Mouse (Mus musculus) lung, adult 2 months (tissue): ENCODE data around the gene Ooep. TPM values are rescaled to one million over a fixed set of nuclear protein-coding genes. Genes with fewer than 3 reads are reported as not detected.
"Not testable (repeated sequence)": the region's sequence is repeated elsewhere in the genome, so short reads cannot be mapped to it uniquely, and the experiment has no call there.

Source experiments
- DNase-seq: peaks from one replicate; pipeline ENCODE4 v3.0.0; 2022
- H3K4me1 ChIP-seq: fragments of 200-500 bp; 2 replicates; pipeline ENCODE4 v1.6.1; 2011; ENCODE audit warnings: low read length; ENCODE audit not compliant: control insufficient read depth, insufficient read depth
- H3K4me3 ChIP-seq: fragments of 200-500 bp; replicated peaks from 2 replicates; pipeline ENCODE3; 2011; ENCODE audit warnings: low read depth, mild to moderate bottlenecking, control low read depth, low read length; ENCODE audit errors: extremely low read depth
- CTCF ChIP-seq: fragments of 200-500 bp; IDR thresholded peaks from 2 replicates; pipeline ENCODE4 v1.5.1; 2011; ENCODE audit warnings: mild to moderate bottlenecking, low read length, control low read depth; ENCODE audit not compliant: insufficient read depth
- POLR2A ChIP-seq: fragments of 200-500 bp; IDR thresholded peaks from 2 replicates; pipeline ENCODE4 v1.6.1; 2011; ENCODE audit warnings: low read depth, mild to moderate bottlenecking, control low read depth, low read length, borderline replicate concordance; ENCODE audit errors: extremely low read depth
- WGBS: fragments of 180-500 bp; shearing (Covaris S2); methylation state at CpG from one replicate; pipeline ENCODE4 v1.1.7; 2018; 5-methylcytosine and 5-hydroxymethylcytosine counted together
- polyA plus RNA-seq: library from polyadenylated mRNA; depleted of rRNA; stranded (reverse); fragments of >200 nt; gene quantifications from 2 replicates; pipeline ENCODE4 v1.2.3, GENCODE M21; 2012

Ooep gene
- polyA plus RNA-seq, 1 experiment: 0.37 TPM

- no peak for DNase-seq
- H3K4me1 ChIP-seq: no peaks in the 10 kb centered on the region
- no peak for TF ChIP-seq CTCF
- no peak for TF ChIP-seq POLR2A
- H3K4me3 ChIP-seq: no peak overlapping the region
- 66% methylated on average over 3 of the region's 3 CpGs for WGBS
Measured at GRCm38 (mm10) chr9:78368671-78369293, 9.7 kb downstream of the Ooep start.

- WGBS: 89% methylated on average over 16 of the region's 16 CpGs
Measured at GRCm38 (mm10) chr9:78367959-78368358, 10.6 kb downstream of the Ooep start, which contains the start of gene Dppa5a. Dppa5a (minus strand) TSS chr9:78368177.

GRCm38 (mm10) chr9:78365850-78366544 lies 12.5 kb downstream of the Ooep start:
- no peak for DNase-seq
- H3K4me1 ChIP-seq: no peaks in the 10 kb centered on the region; the same call in 1 of the 2 replicates
- TF ChIP-seq CTCF (no peak), POLR2A (no peak)
- WGBS: 56% methylated on average over 13 of the region's 13 CpGs
- H3K4me3 ChIP-seq: no peak overlapping the region

More at GRCm38 (mm10) chr9:78367959-78368358, 10.6 kb downstream of the Ooep start, which contains the start of gene Dppa5a:
- H3K4me3 ChIP-seq, H3K4me1 ChIP-seq, DNase-seq: not testable (repeated sequence)

GRCm38 (mm10) chr9:78364701-78365100 lies 13.8 kb downstream of the Ooep start:
- no peak for DNase-seq
- 93% methylated on average over 6 of the region's 6 CpGs for WGBS
- no peak for TF ChIP-seq CTCF
- no peak for TF ChIP-seq POLR2A
- Histone ChIP-seq H3K4me1 (no peaks in the 10 kb centered on the region; the same call in 1 of the 2 replicates), H3K4me3 (no peak overlapping the region)

- Histone ChIP-seq H3K4me1 (no peaks in the 10 kb centered on the region; the same call in 1 of the 2 replicates), H3K4me3 (no peak overlapping the region)
- DNase-seq: no peak
- WGBS: 34% methylated on average over 6 of the region's 6 CpGs
- TF ChIP-seq CTCF (no peak), POLR2A (no peak)
Measured at GRCm38 (mm10) chr9:78363374-78363773, 15.2 kb downstream of the Ooep start.

- Histone ChIP-seq H3K4me1 (no peaks in the 10 kb centered on the region; the same call in 1 of the 2 replicates), H3K4me3 (no peak overlapping the region)
- WGBS: 51% methylated on average over 2 of the region's 2 CpGs
- DNase-seq: no peak
- no peak for TF ChIP-seq CTCF
- no peak for TF ChIP-seq POLR2A
Measured at GRCm38 (mm10) chr9:78360484-78360872, 18.0 kb downstream of the Ooep start.

- TF ChIP-seq CTCF: no peak
- no peak for TF ChIP-seq POLR2A
- no peak for DNase-seq
- Histone ChIP-seq H3K4me3 (no peak overlapping the region), H3K4me1 (no peaks in the 10 kb centered on the region; the same call in 1 of the 2 replicates)
- WGBS: 85% methylated on average over 6 of the region's 6 CpGs
Measured at GRCm38 (mm10) chr9:78359750-78360483, 18.6 kb downstream of the Ooep start.

- TF ChIP-seq CTCF: peak; percentile 76
- TF ChIP-seq POLR2A: no peak
- DNase-seq: peak; percentile 61
- WGBS: 9% methylated on average over 9 of the region's 9 CpGs
- no peak overlapping the region for H3K4me3 ChIP-seq
- H3K4me1 ChIP-seq: no peaks in the 10 kb centered on the region; the same call in 1 of the 2 replicates
Measured at GRCm38 (mm10) chr9:78358053-78358452, 20.5 kb downstream of the Ooep start.

GRCm38 (mm10) chr9:78355611-78356010 lies 22.9 kb downstream of the Ooep start, which contains the start of gene Gsta2:
Gsta2 (minus strand) TSS chr9:78355788.
- no peak for DNase-seq
- Histone ChIP-seq H3K4me1 (no peaks in the 10 kb centered on the region; the same call in 1 of the 2 replicates), H3K4me3 (no peak within 1 kb of the TSS)
- TF ChIP-seq POLR2A (no peak), CTCF (no peak)
- 84% methylated on average over 8 of the region's 8 CpGs for WGBS
